Comparison of ENCODE assay signal across 10 mouse cellular contexts in the genomic region with DNA sequence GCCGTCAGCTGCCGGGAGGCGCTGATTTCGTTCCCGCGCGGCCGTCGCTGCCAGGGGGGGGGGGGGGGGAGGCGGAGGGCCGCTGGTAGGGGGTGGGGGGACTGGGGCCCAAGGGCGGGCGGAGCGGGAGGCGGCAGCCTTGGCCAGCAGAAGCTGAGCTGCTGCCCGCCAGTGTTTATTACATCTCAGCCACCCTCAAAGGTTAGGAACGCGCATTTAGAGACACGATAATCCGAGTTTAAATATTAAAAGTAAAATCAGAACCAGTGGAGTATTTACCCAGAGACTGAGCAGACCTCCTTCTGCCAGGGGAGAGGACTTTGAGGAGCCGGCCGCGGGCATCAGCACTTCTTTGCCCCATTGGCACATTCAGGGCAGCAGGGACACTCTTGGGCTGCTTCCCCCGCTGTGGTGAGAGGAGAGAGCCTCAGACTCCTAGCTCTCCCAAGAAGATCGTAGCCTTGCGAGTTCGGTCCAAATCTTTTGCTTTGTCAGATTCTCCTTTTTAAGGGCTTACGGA. TPM values are rescaled to one million over a fixed set of nuclear protein-coding genes. Genes with fewer than 3 reads are reported as not detected.
DNase-seq lines count a peak whose midpoint lies in the region; ATAC-seq and TF ChIP-seq lines count a peak whose summit lies in the region.
"Had no signal": no experiment of that assay in that cellular context is flagged by ENCODE, and none has a peak within 500 bp of the region (broad histone marks: within the 10 kb centered on the region; RNA-seq: fewer than 3 reads in every experiment).

No protein-coding gene starts in this region.

- H3K4me2 ChIP-seq in lung, embryonic 16.5 days (ENCODE audit: low read depth, low read length), result peak overlapping the region; percentile 44
- peak overlapping the region; percentile 42 for H3K4me2 ChIP-seq in intestine, embryonic 14.5 days (ENCODE audit: low read length)

- no peak for TF ChIP-seq CTCF in olfactory bulb, adult 2 months (IDR thresholded peaks at IDR 0.05; ENCODE audit: insufficient read depth, low read depth, low read length)

- ATAC-seq in lung, embryonic 16.5 days (ENCODE audit: low read depth), result no peak; the same call in 1 of the 2 replicates
- peak; percentile 24; the same call in 1 of the 2 replicates for ATAC-seq in intestine, embryonic 14.5 days (replicated peaks; ENCODE audit: low FRiP score, low TSS enrichment, low read depth)

- no peaks in the 10 kb centered on the region for H3K4me1 ChIP-seq in lung, embryonic 16.5 days (replicated peaks; ENCODE audit: control insufficient read depth, insufficient read depth, low read length)
- no peaks in the 10 kb centered on the region for H3K4me1 ChIP-seq in intestine, embryonic 14.5 days (replicated peaks; ENCODE audit: control insufficient read depth, insufficient read depth, low read length)
- H3K4me1 ChIP-seq in olfactory bulb, adult 2 months (ENCODE audit: control insufficient read depth, insufficient read depth, low read length), result peaks cover 10% of the 10 kb centered on the region

- H3K36me3 ChIP-seq in lung, embryonic 16.5 days (ENCODE audit: control insufficient read depth, insufficient read depth, low read length), result no peaks in the 10 kb centered on the region
- no peaks in the 10 kb centered on the region for H3K36me3 ChIP-seq in intestine, embryonic 14.5 days (ENCODE audit: control insufficient read depth, insufficient read depth, low read length)

- peak; percentile 49 for DNase-seq in embryo, embryonic 11 days
- DNase-seq in embryo, embryonic 9.5 days (ENCODE audit: extremely low spot score), result no peak
- DNase-seq in lung, postnatal 36 days, result no peak
- peak; percentile 79 for DNase-seq in intestine, embryonic 14.5 days (ENCODE audit: low spot score)
- no peak for DNase-seq in adrenal gland, adult 18-20 months (ENCODE audit: low spot score in 2 of 2)
- no peak for DNase-seq in layer of hippocampus, adult 18-20 months (ENCODE audit: low spot score in 2 of 2)

- no peak overlapping the region for H3K9ac ChIP-seq in lung, embryonic 16.5 days (ENCODE audit: low read length)
- H3K9ac ChIP-seq in intestine, embryonic 14.5 days (ENCODE audit: low read length), result no peak overlapping the region

- H3K27ac ChIP-seq in lung, embryonic 16.5 days (ENCODE audit: low read length), result no peak overlapping the region
- no peak overlapping the region for H3K27ac ChIP-seq in intestine, embryonic 14.5 days (ENCODE audit: low read depth)
- 0 out of 2 replicates have a peak overlapping the region, but pooled peaks have one; percentile 34 for H3K27ac ChIP-seq in olfactory bulb, adult 2 months (ENCODE audit: insufficient read depth, low read depth, low read length)

- under 1% methylated on average over 14 of the region's 28 CpGs for WGBS in lung, embryonic 16.5 days
- 1% methylated on average over 18 of the region's 28 CpGs for WGBS in intestine, embryonic 14.5 days
- 8% methylated on average over 25 of the region's 28 CpGs for WGBS in olfactory bulb, adult 2 months

- peaks cover 66% of the 10 kb centered on the region for H3K27me3 ChIP-seq in lung, embryonic 16.5 days (ENCODE audit: control insufficient read depth, insufficient read depth, low read depth, low read length)
- H3K27me3 ChIP-seq in intestine, embryonic 14.5 days (replicated peaks; ENCODE audit: control insufficient read depth, insufficient read depth, low read length), result peaks cover 82% of the 10 kb centered on the region

- H3K9me3 ChIP-seq in lung, embryonic 16.5 days (ENCODE audit: control insufficient read depth, low read length), result no peaks in the 10 kb centered on the region
- H3K9me3 ChIP-seq in intestine, embryonic 14.5 days (ENCODE audit: control insufficient read depth, low read length), result no peaks in the 10 kb centered on the region

- H3K4me3 ChIP-seq in lung, embryonic 16.5 days (ENCODE audit: low read length), result peak overlapping the region; percentile 20; the same call in 1 of the 2 replicates
- peak overlapping the region; percentile 22 for H3K4me3 ChIP-seq in intestine, embryonic 14.5 days (ENCODE audit: low read depth, low read length)
- H3K4me3 ChIP-seq in olfactory bulb, adult 2 months (ENCODE audit: insufficient read depth, low read depth, low read length), result peak overlapping the region; percentile 52
- H3K4me3 ChIP-seq: erythroblast, embryonic 14.5 days; myocyte had no signal

- TF ChIP-seq POLR2A in olfactory bulb, adult 2 months (IDR thresholded peaks at IDR 0.05; ENCODE audit: insufficient read depth, low read depth, low read length), result no peak

RNA-seq across cellular contexts. Expression of a gene that starts 10.4 kb away (rescaled TPM):
- 0.04 and 0.13 TPM in 2 replicates for polyA plus RNA-seq in lung, embryonic 16.5 days (2015; fragmentation: Nextera tagmentation; extraction: Ambion mirVana)
- not detected in 2 replicates for polyA plus RNA-seq in intestine, embryonic 14.5 days (2014; fragmentation: Nextera tagmentation; extraction: Ambion mirVana)
- not detected in 2 replicates for polyA plus RNA-seq in olfactory bulb, adult 2 months (2012; ENCODE audit: insufficient read depth, insufficient read length, low replicate concordance, missing spikeins)
- total RNA-seq in adrenal gland, adult 18-20 months (2021), result under 1 TPM in 1 of 2 experiments, not detected in 1; 0.07 TPM
- total RNA-seq in layer of hippocampus, adult 18-20 months (2021), result 10 to 100 TPM in 1 of 2 experiments, 1 to 10 TPM in 1; 9.7 to 10.6 TPM
- polyA plus RNA-seq: erythroblast, embryonic 14.5 days; myocyte had no signal

Comparison
In these comparisons a context has a peak if more than half of its experiments do, and no peak if none do; other contexts are left out.
1. DNase-seq: peak in embryo, embryonic 11 days (single experiment) and intestine, embryonic 14.5 days (single experiment); none in embryo, embryonic 9.5 days (single experiment), lung, postnatal 36 days (single experiment), adrenal gland, adult 18-20 months (0 of 2) and layer of hippocampus, adult 18-20 months (0 of 2).
2. Peak in every context shown above with its lines, with median percentiles within 50 percentile points of each other: H3K4me3 ChIP-seq.